Mouse (Mus musculus) neural tube, embryonic 15.5 days (tissue): ENCODE measurements around the gene Rnf151. TPM values are rescaled to one million over a fixed set of nuclear protein-coding genes. Genes with fewer than 3 reads are reported as not detected.

ENCODE experiments used
- ATAC-seq: fragments of 200-750 bp; cut with Nextera tagmentation; 2 replicates; pipeline ENCODE4 v1.8.0; 2017; ENCODE audit warnings: mild to moderate bottlenecking, moderate TSS enrichment, moderate library complexity; ENCODE audit not compliant: low FRiP score
- H3K27ac ChIP-seq: fragments of 300-500 bp; sonication (generic); replicated peaks from 2 replicates; pipeline ENCODE4 v1.5.1; 2015; ENCODE audit warnings: mild to moderate bottlenecking, inconsistent platforms
- H3K27me3 ChIP-seq: fragments of 300-500 bp; sonication (generic); replicated peaks from 2 replicates; pipeline ENCODE4 v1.6.1; 2015; ENCODE audit warnings: inconsistent platforms
- H3K36me3 ChIP-seq: fragments of 300-500 bp; sonication (generic); 2 replicates; pipeline ENCODE4 v1.6.1; 2015; ENCODE audit warnings: inconsistent platforms
- H3K4me1 ChIP-seq: fragments of 300-500 bp; sonication (generic); 2 replicates; pipeline ENCODE4 v1.6.1; 2015; ENCODE audit warnings: inconsistent platforms
- H3K4me2 ChIP-seq: fragments of 300-500 bp; sonication (generic); 2 replicates; pipeline ENCODE4 v1.6.1; 2015; ENCODE audit warnings: inconsistent platforms, mild to moderate bottlenecking, moderate library complexity
- H3K4me3 ChIP-seq: fragments of 300-500 bp; sonication (generic); replicated peaks from 2 replicates; pipeline ENCODE4 v1.5.1; 2015; ENCODE audit warnings: mild to moderate bottlenecking, inconsistent platforms
- H3K9ac ChIP-seq: fragments of 300-500 bp; sonication (generic); replicated peaks from 2 replicates; pipeline ENCODE4 v1.6.1; 2015; ENCODE audit warnings: mild to moderate bottlenecking, inconsistent platforms
- H3K9me3 ChIP-seq: fragments of 300-500 bp; sonication (generic); replicated peaks from 2 replicates; pipeline ENCODE4 v1.6.1; 2016; ENCODE audit warnings: inconsistent platforms
- WGBS: fragments of 180-500 bp; shearing (Covaris S2); methylation state at CpG from one replicate; pipeline ENCODE4 v1.1.7; 2015; ENCODE audit warnings: mixed read lengths; 5-methylcytosine and 5-hydroxymethylcytosine counted together
- polyA plus RNA-seq: library from polyadenylated mRNA; unstranded; fragments of >200 nt; fragmentation: Nextera tagmentation; extraction: Ambion mirVana; gene quantifications from 2 replicates; pipeline ENCODE4 v1.2.1, GENCODE M21; 2015

The Rnf151 gene
- polyA plus RNA-seq, 1 experiment from 2014 or later: not detected

DNA sequence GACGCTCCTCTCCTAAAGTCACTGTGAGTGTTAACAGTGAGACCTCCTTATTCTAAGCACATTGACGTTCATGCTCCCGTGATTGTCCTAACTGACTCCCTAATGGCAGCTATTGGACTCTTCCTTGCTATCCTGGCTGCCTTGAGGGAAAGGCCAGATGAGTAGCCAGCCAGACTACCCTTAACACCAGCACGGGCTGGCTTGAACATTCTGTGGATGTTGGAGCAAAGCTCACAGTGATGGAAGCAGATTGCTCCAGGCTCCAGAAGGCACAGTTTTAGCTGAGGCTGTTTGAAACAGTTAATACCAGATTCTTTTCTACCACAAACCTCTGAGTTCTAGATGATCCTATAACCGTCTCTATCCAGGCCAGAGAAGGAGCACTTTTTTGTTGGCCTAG lies 26.0 kb upstream of the Rnf151 start:
- Histone ChIP-seq H3K27me3 (peaks cover 14% of the 10 kb centered on the region), H3K27ac (no peak overlapping the region), H3K9me3 (no peaks in the 10 kb centered on the region), H3K9ac (no peak overlapping the region), H3K36me3 (peaks cover 7% of the 10 kb centered on the region; the same call in 1 of the 2 replicates), H3K4me2 (no peak overlapping the region), H3K4me3 (no peak overlapping the region), H3K4me1 (no peaks in the 10 kb centered on the region)
- ATAC-seq: no peak
- 71% methylated on average over 5 of the region's 5 CpGs for WGBS

DNA sequence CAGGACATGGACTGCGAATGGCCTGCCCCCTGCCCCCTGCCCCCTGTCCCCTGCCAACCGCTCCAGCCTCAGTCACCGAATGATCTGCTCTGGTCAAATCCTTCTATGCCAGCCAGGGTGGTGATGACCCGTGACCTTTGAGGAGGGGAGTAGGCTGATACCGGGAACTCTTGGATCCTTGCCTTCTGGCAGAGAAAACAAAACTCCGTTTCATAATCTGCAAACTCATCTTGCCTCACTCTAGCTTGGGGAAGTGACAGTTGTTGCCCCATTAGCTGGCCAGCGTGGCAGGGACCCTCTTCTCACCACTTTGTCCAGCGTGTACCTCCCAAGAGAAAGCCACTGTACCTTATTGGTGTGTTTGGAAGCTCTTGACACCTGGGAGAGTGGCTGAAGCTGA lies 24.4 kb upstream of the Rnf151 start:
- peaks cover 6% of the 10 kb centered on the region for H3K4me1 ChIP-seq
- H3K27ac ChIP-seq: no peak overlapping the region
- ATAC-seq: no peak
- 0 out of 2 replicates have a peak, but pooled peaks cover 5% of the 10 kb centered on the region for H3K27me3 ChIP-seq
- no peak overlapping the region for H3K9ac ChIP-seq
- no peak overlapping the region for H3K4me3 ChIP-seq
- 84% methylated on average over 8 of the region's 8 CpGs for WGBS
- peaks cover 7% of the 10 kb centered on the region; the same call in 1 of the 2 replicates for H3K36me3 ChIP-seq
- H3K4me2 ChIP-seq: no peak overlapping the region
- H3K9me3 ChIP-seq: no peaks in the 10 kb centered on the region

DNA sequence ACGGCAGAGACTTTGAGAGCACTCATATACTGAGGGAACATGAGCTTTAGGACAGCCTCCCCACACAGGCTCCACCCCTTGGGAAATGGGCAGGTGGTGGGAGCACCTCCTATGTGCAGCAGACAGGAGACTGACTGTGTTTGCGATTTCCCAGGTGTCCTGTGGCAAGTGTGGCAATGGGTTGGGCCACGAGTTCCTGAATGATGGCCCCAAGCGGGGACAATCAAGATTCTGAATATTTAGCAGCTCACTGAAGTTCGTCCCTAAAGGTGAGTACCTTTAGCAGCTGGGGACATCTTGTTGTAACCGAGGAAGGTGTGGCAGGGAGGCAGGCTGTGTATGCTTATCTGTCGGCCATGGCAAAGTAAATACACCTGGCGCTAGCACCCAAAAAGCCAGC lies 22.1 kb upstream of the Rnf151 start:
- Histone ChIP-seq H3K4me2 (no peak overlapping the region), H3K27me3 (no peaks in the 10 kb centered on the region), H3K27ac (no peak overlapping the region), H3K36me3 (peaks cover 7% of the 10 kb centered on the region; the same call in 1 of the 2 replicates), H3K9ac (no peak overlapping the region), H3K4me3 (no peak overlapping the region), H3K4me1 (peaks cover 17% of the 10 kb centered on the region), H3K9me3 (no peaks in the 10 kb centered on the region)
- WGBS: 84% methylated on average over 8 of the region's 8 CpGs
- ATAC-seq: no peak

DNA sequence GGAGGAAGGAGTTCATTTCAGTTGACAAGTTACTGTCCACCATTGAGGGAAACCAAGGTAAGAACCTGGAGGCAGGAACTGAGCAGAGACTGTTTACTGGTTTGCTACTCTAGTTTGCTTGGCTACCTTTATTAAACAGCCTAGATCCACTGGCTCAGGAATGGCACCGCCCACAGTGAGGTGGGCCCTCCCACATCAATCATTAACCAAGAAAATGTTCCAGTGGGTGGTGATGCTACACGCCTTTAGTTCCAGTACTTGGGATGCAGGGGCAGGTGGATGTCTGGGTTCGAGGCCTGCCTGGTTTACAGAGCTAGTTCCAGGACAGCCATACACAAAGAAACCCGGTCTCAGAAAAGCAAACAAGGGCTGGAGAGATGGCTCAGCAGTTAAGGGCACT lies 20.4 kb upstream of the Rnf151 start:
- Histone ChIP-seq H3K36me3 (peaks cover 7% of the 10 kb centered on the region; the same call in 1 of the 2 replicates), H3K4me2 (no peak overlapping the region), H3K27me3 (no peaks in the 10 kb centered on the region), H3K4me3 (no peak overlapping the region), H3K27ac (no peak overlapping the region), H3K4me1 (peaks cover 17% of the 10 kb centered on the region), H3K9me3 (no peaks in the 10 kb centered on the region), H3K9ac (no peak overlapping the region)
- 85% methylated on average over 4 of the region's 4 CpGs for WGBS
- ATAC-seq: no peak

DNA sequence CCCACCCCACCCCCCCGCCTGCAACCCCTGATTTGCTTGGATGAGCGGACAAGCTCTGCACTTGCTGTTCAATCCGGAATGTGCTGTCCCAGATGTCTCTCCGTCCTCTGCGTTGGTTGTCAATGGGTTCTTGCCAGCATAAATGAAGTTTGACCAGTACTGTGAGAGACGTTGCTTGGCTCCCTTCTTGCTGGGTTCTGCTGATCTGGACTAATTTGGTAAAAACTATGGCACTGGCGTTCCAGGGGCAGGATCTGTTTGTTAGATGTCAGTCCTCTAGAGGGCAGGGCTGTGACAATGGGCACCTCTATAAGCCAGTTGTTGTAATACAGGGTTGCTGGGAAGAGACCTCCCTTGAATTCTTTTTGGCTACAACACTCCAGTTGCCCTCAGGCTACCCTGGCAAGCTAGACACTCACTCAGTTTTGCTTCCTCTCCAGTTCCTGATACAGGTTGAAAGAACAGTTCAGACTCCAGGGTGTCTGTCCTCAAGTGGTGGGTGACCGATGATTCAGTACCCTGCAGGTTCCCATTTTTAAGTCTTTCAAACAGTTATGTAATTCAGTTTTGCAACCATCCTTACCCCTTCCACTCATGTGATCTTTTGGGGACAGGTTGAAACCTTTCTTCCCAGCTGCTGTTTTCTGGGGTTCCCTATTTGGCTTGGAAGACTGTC lies 19.4 kb upstream of the Rnf151 start:
- peak overlapping the region; percentile 63 for H3K4me3 ChIP-seq
- H3K27ac ChIP-seq: no peak overlapping the region
- H3K4me2 ChIP-seq: peak overlapping the region; percentile 77
- no peak for ATAC-seq
- H3K9me3 ChIP-seq: no peaks in the 10 kb centered on the region
- H3K36me3 ChIP-seq: peaks cover 7% of the 10 kb centered on the region; the same call in 1 of the 2 replicates
- H3K27me3 ChIP-seq: 0 out of 2 replicates have a peak, but pooled peaks cover 3% of the 10 kb centered on the region
- H3K4me1 ChIP-seq: peaks cover 17% of the 10 kb centered on the region
- peak overlapping the region; percentile 54 for H3K9ac ChIP-seq
- 20% methylated on average over 8 of the region's 8 CpGs for WGBS

DNA sequence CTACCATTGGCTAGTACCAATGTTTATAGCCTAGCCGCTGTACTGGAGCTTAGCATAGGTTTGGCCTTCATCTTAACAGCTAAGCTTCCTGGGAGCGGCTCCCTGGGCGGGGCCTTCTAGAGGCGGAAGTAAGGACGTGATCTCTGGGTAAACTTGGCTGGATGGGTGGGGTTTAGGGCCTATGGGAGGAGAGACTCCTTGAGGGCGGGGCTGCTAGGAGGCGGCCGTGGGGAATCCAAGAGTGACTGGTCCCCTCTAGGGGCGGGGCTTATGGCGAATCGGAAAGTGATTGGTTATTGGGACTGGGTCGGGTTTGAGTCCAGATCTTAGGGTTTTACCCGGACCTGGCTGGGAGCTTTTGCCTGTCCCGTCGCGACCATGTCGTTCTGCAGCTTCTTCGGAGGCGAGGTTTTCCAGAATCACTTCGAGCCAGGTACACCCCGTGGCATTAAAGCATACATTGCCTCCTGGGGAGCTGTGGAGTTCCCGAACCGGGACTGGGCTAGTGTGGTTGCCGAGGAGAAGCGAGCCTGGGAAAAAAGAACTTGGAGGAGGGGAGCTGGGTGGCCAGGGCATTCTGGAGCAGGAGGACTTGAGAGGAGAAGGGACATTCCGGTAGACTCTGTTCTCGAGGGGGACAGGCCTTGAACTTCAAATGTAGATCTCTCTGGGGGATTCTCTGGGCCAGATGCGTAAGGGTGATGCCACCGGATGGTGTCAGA lies 18.6 kb upstream of the Rnf151 start, which contains the start of gene Msrb1:
TSS of gene Msrb1 (plus strand) at position 313 of the 722 bp plus-strand sequence.
- Histone ChIP-seq H3K27ac (peak within 1 kb of the TSS; percentile 73), H3K27me3 (0 out of 2 replicates have a peak, but pooled peaks cover 4% of the 10 kb centered on the region), H3K9me3 (no peaks in the 10 kb centered on the region), H3K4me1 (peaks cover 17% of the 10 kb centered on the region), H3K36me3 (peaks cover 4% of the 10 kb centered on the region; the same call in 1 of the 2 replicates), H3K4me2 (peak within 1 kb of the TSS; percentile 77), H3K9ac (peak within 1 kb of the TSS; percentile 54), H3K4me3 (peak within 1 kb of the TSS; percentile 63)
- WGBS: 2% methylated on average over 29 of the region's 29 CpGs
- peak; percentile 95 for ATAC-seq

DNA sequence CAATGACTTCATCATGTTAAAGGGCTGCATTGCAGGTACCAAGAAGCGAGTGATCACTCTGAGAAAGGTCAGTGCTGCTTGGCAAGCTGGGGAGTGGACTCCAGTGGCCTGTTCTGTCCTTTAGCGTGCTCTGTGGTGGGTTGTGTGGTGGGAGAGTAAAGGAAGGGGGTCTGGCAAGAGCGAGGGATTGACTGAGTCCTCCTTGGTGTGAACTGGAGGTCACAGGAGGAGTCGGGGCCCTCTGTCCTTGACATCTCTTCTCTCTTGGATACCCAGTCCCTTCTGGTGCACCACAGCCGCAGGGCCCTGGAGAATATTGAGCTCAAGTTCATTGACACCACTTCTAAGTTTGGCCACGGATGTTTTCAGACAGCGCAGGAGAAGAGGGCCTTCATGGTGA lies 17.6 kb upstream of the Rnf151 start:
- Histone ChIP-seq H3K4me3 (no peak overlapping the region), H3K9me3 (no peaks in the 10 kb centered on the region), H3K36me3 (no peaks in the 10 kb centered on the region), H3K27ac (no peak overlapping the region), H3K27me3 (0 out of 2 replicates have a peak, but pooled peaks cover 4% of the 10 kb centered on the region), H3K9ac (no peak overlapping the region), H3K4me1 (peaks cover 17% of the 10 kb centered on the region), H3K4me2 (peak overlapping the region; percentile 77; the same call in 1 of the 2 replicates)
- WGBS: 87% methylated on average over 7 of the region's 7 CpGs
- ATAC-seq: no peak

DNA sequence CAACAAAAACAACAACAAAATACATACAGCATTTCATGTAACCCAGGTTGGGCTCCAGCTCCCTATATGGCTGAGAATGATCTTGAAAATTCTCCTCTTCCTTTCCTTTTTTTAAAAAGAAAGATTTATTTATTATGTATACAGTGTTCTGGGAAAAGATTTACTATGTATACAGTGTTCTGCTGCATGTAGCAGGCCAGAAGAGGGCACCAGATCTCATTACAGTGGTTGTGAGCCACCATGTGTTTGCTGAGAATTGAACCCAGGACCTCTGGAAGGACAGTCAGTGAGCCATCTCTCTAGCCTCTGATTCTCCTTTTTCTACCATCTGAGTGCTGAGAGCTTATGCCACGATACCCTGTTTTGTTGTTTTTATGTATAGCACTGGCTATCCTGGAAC lies 16.6 kb upstream of the Rnf151 start:
- H3K4me2 ChIP-seq: no peak overlapping the region
- no peak overlapping the region for H3K4me3 ChIP-seq
- 79% methylated on average over 1 of the region's 1 CpGs for WGBS
- no peaks in the 10 kb centered on the region for H3K9me3 ChIP-seq
- ATAC-seq: no peak
- no peak overlapping the region for H3K27ac ChIP-seq
- H3K36me3 ChIP-seq: no peaks in the 10 kb centered on the region
- H3K4me1 ChIP-seq: peaks cover 17% of the 10 kb centered on the region
- no peak overlapping the region for H3K9ac ChIP-seq
- 0 out of 2 replicates have a peak, but pooled peaks cover 4% of the 10 kb centered on the region for H3K27me3 ChIP-seq

DNA sequence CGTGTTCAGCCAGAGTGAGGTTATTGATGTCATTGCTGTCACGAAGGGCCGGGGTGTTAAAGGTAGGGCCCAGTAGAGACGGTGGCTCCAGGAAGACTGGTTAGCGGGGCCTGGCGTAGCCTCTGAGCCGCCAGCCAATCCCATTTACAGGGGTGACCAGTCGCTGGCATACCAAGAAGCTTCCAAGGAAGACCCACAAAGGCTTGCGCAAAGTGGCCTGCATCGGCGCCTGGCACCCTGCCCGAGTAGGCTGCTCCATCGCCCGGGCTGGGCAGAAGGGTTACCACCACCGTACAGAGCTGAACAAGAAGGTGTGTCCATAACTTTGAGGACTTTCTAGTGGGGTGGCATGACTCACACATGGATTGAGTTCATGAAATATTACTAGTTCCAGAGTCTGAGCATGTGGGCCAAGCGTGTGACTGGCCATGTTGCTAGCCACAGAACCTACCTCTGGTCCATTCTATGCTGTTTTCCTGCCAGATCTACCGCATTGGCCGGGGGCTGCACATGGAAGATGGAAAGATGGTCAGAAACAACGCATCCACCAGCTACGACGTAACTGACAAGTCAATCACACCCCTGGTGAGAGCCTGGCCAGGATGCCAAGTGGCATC lies 15.7 kb upstream of the Rnf151 start:
- ATAC-seq: no peak
- 91% methylated on average over 21 of the region's 21 CpGs for WGBS

DNA sequence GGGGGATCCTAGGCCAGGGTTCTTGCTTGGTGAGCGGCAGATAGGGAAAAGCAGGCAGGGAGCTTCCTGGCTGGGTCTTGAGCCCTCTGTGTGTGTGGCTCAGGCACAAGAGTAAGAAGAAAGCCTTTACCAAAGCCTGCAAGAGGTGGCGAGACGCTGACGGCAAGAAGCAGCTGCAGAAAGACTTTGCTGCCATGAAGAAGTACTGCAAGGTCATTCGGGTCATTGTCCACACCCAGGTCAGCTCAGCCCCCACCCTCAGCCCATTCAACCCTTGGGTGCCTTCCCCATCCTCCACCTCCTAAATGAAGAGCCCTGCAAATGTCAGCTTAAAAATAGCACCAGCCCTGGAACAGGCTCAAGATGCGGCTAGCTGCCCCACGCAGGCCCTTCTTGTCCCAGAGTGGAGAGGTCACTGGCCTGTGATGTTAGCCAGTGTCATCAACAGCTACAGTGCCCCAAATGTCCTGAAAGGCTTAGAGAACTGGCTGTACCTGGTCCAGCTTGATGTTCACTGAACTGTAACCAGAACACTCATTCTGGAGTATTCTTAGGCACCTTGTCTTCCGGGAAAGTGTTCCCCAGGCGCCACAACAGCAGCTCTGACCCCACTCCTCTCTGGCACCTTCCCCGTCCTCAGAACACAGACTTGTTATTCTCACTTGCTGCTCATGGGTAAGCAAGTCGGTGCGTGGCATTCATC lies 14.5 kb upstream of the Rnf151 start:
- Histone ChIP-seq H3K4me3 (no peak overlapping the region), H3K4me2 (no peak overlapping the region), H3K9ac (no peak overlapping the region; the same call in 1 of the 2 replicates), H3K27ac (no peak overlapping the region), H3K27me3 (0 out of 2 replicates have a peak, but pooled peaks cover 4% of the 10 kb centered on the region), H3K4me1 (peaks cover 12% of the 10 kb centered on the region), H3K9me3 (no peaks in the 10 kb centered on the region), H3K36me3 (no peaks in the 10 kb centered on the region)
- 77% methylated on average over 12 of the region's 12 CpGs for WGBS
- no peak for ATAC-seq

More for the DNA sequence above, 15.7 kb upstream of the Rnf151 start:
- H3K27ac ChIP-seq: no peak overlapping the region
- H3K36me3 ChIP-seq: no peaks in the 10 kb centered on the region
- H3K27me3 ChIP-seq: 0 out of 2 replicates have a peak, but pooled peaks cover 4% of the 10 kb centered on the region
- no peak overlapping the region for H3K4me2 ChIP-seq
- no peaks in the 10 kb centered on the region for H3K9me3 ChIP-seq
- no peak overlapping the region for H3K4me3 ChIP-seq
- peaks cover 17% of the 10 kb centered on the region for H3K4me1 ChIP-seq
- no peak overlapping the region for H3K9ac ChIP-seq

DNA sequence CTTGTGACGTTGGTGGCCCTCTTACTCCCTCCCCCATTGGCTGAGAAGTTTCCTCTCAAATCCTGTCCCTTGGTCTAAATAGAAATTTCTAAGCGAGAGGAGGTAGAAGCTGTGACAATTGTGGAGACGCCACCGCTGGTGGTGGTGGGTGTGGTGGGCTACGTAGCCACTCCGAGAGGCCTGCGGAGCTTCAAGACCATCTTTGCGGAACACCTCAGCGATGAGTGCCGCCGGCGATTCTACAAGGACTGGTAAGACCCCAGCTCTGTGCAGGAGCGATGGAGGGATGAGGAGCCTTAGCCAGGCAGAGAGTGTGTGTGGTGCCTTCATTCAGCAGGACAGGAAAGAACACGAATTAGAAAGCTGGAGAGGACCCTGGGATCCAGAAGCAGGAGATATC lies 12.9 kb upstream of the Rnf151 start:
- ATAC-seq: no peak
- Histone ChIP-seq H3K9me3 (no peaks in the 10 kb centered on the region), H3K27ac (no peak overlapping the region), H3K9ac (no peak overlapping the region), H3K36me3 (no peaks in the 10 kb centered on the region), H3K4me1 (peaks cover 1% of the 10 kb centered on the region; the same call in 1 of the 2 replicates), H3K4me2 (no peak overlapping the region), H3K4me3 (no peak overlapping the region), H3K27me3 (0 out of 2 replicates have a peak, but pooled peaks cover 4% of the 10 kb centered on the region)
- WGBS: 82% methylated on average over 14 of the region's 14 CpGs
